Mouse (Mus musculus): ENCODE data around the gene Ltbr. TPM values are rescaled to one million over a fixed set of nuclear protein-coding genes. Genes with fewer than 3 reads are reported as not detected.
"Not testable (repeated sequence)": the region's sequence is repeated elsewhere in the genome, so short reads cannot be mapped to it uniquely, and the experiment has no call there.

Ltbr gene
- total RNA-seq, 1 experiment from 2014 or later, result 68.7 TPM

GRCm38 (mm10) chr6:125272228-125272785 is 41.4 kb downstream of the Ltbr start:
- DNase-seq, result no peak

- DNase-seq, result peak; percentile 96
These were observed 42.0 kb downstream of the Ltbr start for GRCm38 (mm10) chr6:125271455-125272227.

- no peak for DNase-seq
These were observed 44.9 kb downstream of the Ltbr start for GRCm38 (mm10) chr6:125268799-125269198.

GRCm38 (mm10) chr6:125267469-125267868 is 46.2 kb downstream of the Ltbr start:
- DNase-seq, result no peak

GRCm38 (mm10) chr6:125266600-125266999 is 47.1 kb downstream of the Ltbr start:
- DNase-seq, result not testable (repeated sequence)

- no peak for DNase-seq
These were observed 47.6 kb downstream of the Ltbr start for GRCm38 (mm10) chr6:125266091-125266490.

- peak; percentile 28 for DNase-seq
These were observed 48.4 kb downstream of the Ltbr start for GRCm38 (mm10) chr6:125265239-125265638.

GRCm38 (mm10) chr6:125264219-125264618 is 49.5 kb downstream of the Ltbr start:
- DNase-seq, result no peak

GRCm38 (mm10) chr6:125260006-125260555 is 53.6 kb downstream of the Ltbr start:
- no peak for DNase-seq

Other genes with a start within 250 kb of the Ltbr start
- gene Lpar5, start 246.0 kb downstream of the Ltbr start, total RNA-seq (2021), result 0.44 and 2.1 TPM in 2 replicates
- 189 and 192 TPM in 2 replicates for gene Chd4, start 217.9 kb downstream of the Ltbr start, total RNA-seq (2021)
- gene Nop2, start 182.0 kb downstream of the Ltbr start, total RNA-seq (2021), result 47.0 and 53.7 TPM in 2 replicates
- gene Iffo1, start 168.6 kb downstream of the Ltbr start, total RNA-seq (2021), result 18.6 and 25.0 TPM in 2 replicates
- 1,705 and 1,924 TPM in 2 replicates for gene Gapdh, start 147.4 kb downstream of the Ltbr start, total RNA-seq (2021)
- gene Ncapd2, start 122.2 kb downstream of the Ltbr start, total RNA-seq (2021), result 43.2 and 45.2 TPM in 2 replicates
- 222 and 232 TPM in 2 replicates for gene Mrpl51, start 122.1 kb downstream of the Ltbr start, total RNA-seq (2021)
- 31.8 and 42.6 TPM in 2 replicates for gene Vamp1, start 98.3 kb downstream of the Ltbr start, total RNA-seq (2021)
- gene Tapbpl, start 82.0 kb downstream of the Ltbr start, total RNA-seq (2021), result 12.6 and 14.0 TPM in 2 replicates
- gene Cd27, start 76.9 kb downstream of the Ltbr start, total RNA-seq (2021), result 0.93 and 6.9 TPM in 2 replicates
- not detected in 2 replicates for gene Tuba3a, start 27.8 kb downstream of the Ltbr start, total RNA-seq (2021)
- 1.0 and 1.9 TPM in 2 replicates for gene Scnn1a, start 6.8 kb upstream of the Ltbr start, total RNA-seq (2021)
- 210 and 220 TPM in 2 replicates for gene Tnfrsf1a, start 35.5 kb upstream of the Ltbr start, total RNA-seq (2021)
- 0.38 and 0.52 TPM in 2 replicates for gene Plekhg6, start 66.9 kb upstream of the Ltbr start, total RNA-seq (2021)
- gene Cd9, start 180.9 kb upstream of the Ltbr start, total RNA-seq (2021), result 135 and 148 TPM in 2 replicates
- gene Vwf, start 232.9 kb upstream of the Ltbr start, total RNA-seq (2021), result 18.5 and 30.6 TPM in 2 replicates